Mouse (Mus musculus) embryonic facial prominence, embryonic 12.5 days (tissue): ENCODE measurements around the gene Slc10a7. TPM values are rescaled to one million over a fixed set of nuclear protein-coding genes. Genes with fewer than 3 reads are reported as not detected.

Experiments used
- ATAC-seq: fragments of 200-750 bp; cut with Nextera tagmentation; 2 replicates; pipeline ENCODE4 v1.8.0; 2017; ENCODE audit not compliant: insufficient number of reproducible peaks, insufficient read depth, low FRiP score, low TSS enrichment
- H3K27ac ChIP-seq: fragments of 300-500 bp; sonication (generic); 2 replicates; pipeline ENCODE4 v1.5.1; 2016; ENCODE audit warnings: mild to moderate bottlenecking
- H3K27me3 ChIP-seq: fragments of 300-500 bp; sonication (generic); 2 replicates; pipeline ENCODE4 v1.6.1; 2016; ENCODE audit warnings: mild to moderate bottlenecking, moderate library complexity
- H3K36me3 ChIP-seq: fragments of 300-500 bp; sonication (generic); 2 replicates; pipeline ENCODE4 v1.6.1; 2016; ENCODE audit warnings: mild to moderate bottlenecking
- H3K4me1 ChIP-seq: fragments of 300-500 bp; sonication (generic); 2 replicates; pipeline ENCODE4 v1.6.1; 2016
- H3K4me2 ChIP-seq: fragments of 300-500 bp; sonication (generic); replicated peaks from 2 replicates; pipeline ENCODE4 v1.6.1; 2016; ENCODE audit warnings: mild to moderate bottlenecking, moderate library complexity
- H3K4me3 ChIP-seq: fragments of 300-500 bp; sonication (generic); 2 replicates; pipeline ENCODE4 v1.5.1; 2016; ENCODE audit warnings: mild to moderate bottlenecking
- H3K9ac ChIP-seq: fragments of 300-500 bp; sonication (generic); 2 replicates; pipeline ENCODE4 v1.6.1; 2016; ENCODE audit warnings: mild to moderate bottlenecking, moderate library complexity
- H3K9me3 ChIP-seq: fragments of 300-500 bp; sonication (generic); 2 replicates; pipeline ENCODE4 v1.6.1; 2016; ENCODE audit warnings: mild to moderate bottlenecking, moderate library complexity
- WGBS: fragments of 180-500 bp; shearing (Covaris S2); methylation state at CpG from one replicate; pipeline ENCODE4 v1.1.7; 2016; 5-methylcytosine and 5-hydroxymethylcytosine counted together
- polyA plus RNA-seq: library from polyadenylated mRNA; unstranded; fragments of >200 nt; fragmentation: Nextera tagmentation; extraction: Ambion mirVana; gene quantifications from 2 replicates; pipeline ENCODE4 v1.2.1, GENCODE M21; 2016

Gene Slc10a7
- polyA plus RNA-seq, 1 experiment from 2014 or later = 17.1 TPM

GRCm38 (mm10) chr8:78630414-78631164, 121.4 kb downstream of the Slc10a7 start:
- Histone ChIP-seq H3K9ac (no peak overlapping the region), H3K4me3 (no peak overlapping the region), H3K27me3 (no peaks in the 10 kb centered on the region), H3K9me3 (no peaks in the 10 kb centered on the region), H3K36me3 (no peaks in the 10 kb centered on the region), H3K4me2 (no peak overlapping the region), H3K27ac (0 out of 2 replicates have a peak overlapping the region, but pooled peaks have one; percentile 32), H3K4me1 (peaks cover 39% of the 10 kb centered on the region)
- ATAC-seq = no peak
- 40% methylated on average over 19 of the region's 19 CpGs for WGBS

GRCm38 (mm10) chr8:78633012-78633411, 123.9 kb downstream of the Slc10a7 start:
- Histone ChIP-seq H3K9me3 (no peaks in the 10 kb centered on the region), H3K9ac (no peak overlapping the region), H3K27me3 (no peaks in the 10 kb centered on the region), H3K4me2 (no peak overlapping the region), H3K36me3 (no peaks in the 10 kb centered on the region), H3K27ac (no peak overlapping the region), H3K4me1 (peaks cover 33% of the 10 kb centered on the region), H3K4me3 (no peak overlapping the region)
- WGBS = 41% methylated on average over 12 of the region's 12 CpGs
- no peak for ATAC-seq

GRCm38 (mm10) chr8:78634018-78634417, 124.9 kb downstream of the Slc10a7 start:
- ATAC-seq = no peak
- Histone ChIP-seq H3K27me3 (no peaks in the 10 kb centered on the region), H3K9ac (no peak overlapping the region), H3K36me3 (no peaks in the 10 kb centered on the region), H3K9me3 (no peaks in the 10 kb centered on the region), H3K27ac (no peak overlapping the region), H3K4me1 (peaks cover 33% of the 10 kb centered on the region), H3K4me3 (no peak overlapping the region), H3K4me2 (no peak overlapping the region)
- WGBS = 63% methylated on average over 3 of the region's 3 CpGs

GRCm38 (mm10) chr8:78634523-78635240, 125.5 kb downstream of the Slc10a7 start:
- ATAC-seq = no peak
- Histone ChIP-seq H3K4me3 (no peak overlapping the region), H3K4me1 (peaks cover 29% of the 10 kb centered on the region), H3K4me2 (no peak overlapping the region), H3K9ac (no peak overlapping the region), H3K9me3 (no peaks in the 10 kb centered on the region), H3K27ac (no peak overlapping the region), H3K36me3 (no peaks in the 10 kb centered on the region), H3K27me3 (no peaks in the 10 kb centered on the region)
- WGBS = 48% methylated on average over 17 of the region's 17 CpGs

GRCm38 (mm10) chr8:78635241-78635771, 126.2 kb downstream of the Slc10a7 start:
- Histone ChIP-seq H3K27ac (0 out of 2 replicates have a peak overlapping the region, but pooled peaks have one; percentile 17), H3K9ac (no peak overlapping the region), H3K36me3 (no peaks in the 10 kb centered on the region), H3K9me3 (no peaks in the 10 kb centered on the region), H3K27me3 (no peaks in the 10 kb centered on the region), H3K4me3 (no peak overlapping the region), H3K4me1 (peaks cover 23% of the 10 kb centered on the region), H3K4me2 (no peak overlapping the region)
- no peak for ATAC-seq
- 61% methylated on average over 8 of the region's 8 CpGs for WGBS

GRCm38 (mm10) chr8:78641919-78642318, 132.8 kb downstream of the Slc10a7 start:
- WGBS = 53% methylated on average over 9 of the region's 9 CpGs
- no peaks in the 10 kb centered on the region for H3K36me3 ChIP-seq
- H3K27ac ChIP-seq = no peak overlapping the region
- H3K9me3 ChIP-seq = peaks cover 4% of the 10 kb centered on the region; the same call in 1 of the 2 replicates
- H3K4me2 ChIP-seq = no peak overlapping the region
- H3K9ac ChIP-seq = no peak overlapping the region
- H3K4me3 ChIP-seq = no peak overlapping the region
- H3K27me3 ChIP-seq = no peaks in the 10 kb centered on the region
- peaks cover 13% of the 10 kb centered on the region; the same call in 1 of the 2 replicates for H3K4me1 ChIP-seq
- peak; percentile 60; the same call in 1 of the 2 replicates for ATAC-seq

GRCm38 (mm10) chr8:78642376-78642775, 133.2 kb downstream of the Slc10a7 start:
- H3K9ac ChIP-seq = no peak overlapping the region
- H3K27ac ChIP-seq = no peak overlapping the region

GRCm38 (mm10) chr8:78647000-78647656, 138.0 kb downstream of the Slc10a7 start:
- H3K4me1 ChIP-seq = peaks cover 9% of the 10 kb centered on the region; the same call in 1 of the 2 replicates
- no peak overlapping the region for H3K4me3 ChIP-seq
- no peak overlapping the region for H3K4me2 ChIP-seq
- peaks cover 4% of the 10 kb centered on the region; the same call in 1 of the 2 replicates for H3K9me3 ChIP-seq
- no peaks in the 10 kb centered on the region for H3K36me3 ChIP-seq
- no peak for ATAC-seq
- no peaks in the 10 kb centered on the region for H3K27me3 ChIP-seq
- no peak overlapping the region for H3K9ac ChIP-seq
- H3K27ac ChIP-seq = no peak overlapping the region
- 57% methylated on average over 8 of the region's 8 CpGs for WGBS

More at GRCm38 (mm10) chr8:78642376-78642775, 133.2 kb downstream of the Slc10a7 start:
- H3K9me3 ChIP-seq = peaks cover 4% of the 10 kb centered on the region; the same call in 1 of the 2 replicates
- no peak overlapping the region for H3K4me2 ChIP-seq
- H3K36me3 ChIP-seq = no peaks in the 10 kb centered on the region
- peaks cover 15% of the 10 kb centered on the region; the same call in 1 of the 2 replicates for H3K4me1 ChIP-seq
- no peak for ATAC-seq
- H3K4me3 ChIP-seq = no peak overlapping the region
- 61% methylated on average over 5 of the region's 5 CpGs for WGBS
- no peaks in the 10 kb centered on the region for H3K27me3 ChIP-seq

GRCm38 (mm10) chr8:78647846-78648245, 138.7 kb downstream of the Slc10a7 start:
- H3K4me2 ChIP-seq = no peak overlapping the region
- H3K9me3 ChIP-seq = peaks cover 4% of the 10 kb centered on the region; the same call in 1 of the 2 replicates
- H3K27me3 ChIP-seq = no peaks in the 10 kb centered on the region; the same call in 1 of the 2 replicates
- no peaks in the 10 kb centered on the region for H3K36me3 ChIP-seq
- no peak for ATAC-seq
- H3K27ac ChIP-seq = no peak overlapping the region
- WGBS = 59% methylated on average over 4 of the region's 4 CpGs
- peaks cover 14% of the 10 kb centered on the region for H3K4me1 ChIP-seq
- H3K9ac ChIP-seq = no peak overlapping the region
- no peak overlapping the region for H3K4me3 ChIP-seq

- H3K9me3 ChIP-seq = peaks cover 4% of the 10 kb centered on the region; the same call in 1 of the 2 replicates
- H3K4me1 ChIP-seq = peaks cover 17% of the 10 kb centered on the region
- no peak overlapping the region for H3K27ac ChIP-seq
- no peaks in the 10 kb centered on the region; the same call in 1 of the 2 replicates for H3K27me3 ChIP-seq
- no peaks in the 10 kb centered on the region for H3K36me3 ChIP-seq
- no peak overlapping the region for H3K4me2 ChIP-seq
- ATAC-seq = no peak
- no peak overlapping the region for H3K4me3 ChIP-seq
- H3K9ac ChIP-seq = no peak overlapping the region
- 41% methylated on average over 7 of the region's 7 CpGs for WGBS
These were observed 139.8 kb downstream of the Slc10a7 start for GRCm38 (mm10) chr8:78648918-78649317.

- Histone ChIP-seq H3K9ac (no peak overlapping the region), H3K4me3 (no peak overlapping the region), H3K36me3 (no peaks in the 10 kb centered on the region), H3K9me3 (no peaks in the 10 kb centered on the region), H3K4me2 (no peak overlapping the region), H3K27ac (no peak overlapping the region), H3K27me3 (no peaks in the 10 kb centered on the region; the same call in 1 of the 2 replicates), H3K4me1 (peaks cover 20% of the 10 kb centered on the region)
- WGBS = 74% methylated on average over 3 of the region's 3 CpGs
- no peak for ATAC-seq
These were observed 142.5 kb downstream of the Slc10a7 start for GRCm38 (mm10) chr8:78651670-78652069.
